Mouse (Mus musculus): ENCODE results near the gene Hivep1.

Gene Hivep1

DNA sequence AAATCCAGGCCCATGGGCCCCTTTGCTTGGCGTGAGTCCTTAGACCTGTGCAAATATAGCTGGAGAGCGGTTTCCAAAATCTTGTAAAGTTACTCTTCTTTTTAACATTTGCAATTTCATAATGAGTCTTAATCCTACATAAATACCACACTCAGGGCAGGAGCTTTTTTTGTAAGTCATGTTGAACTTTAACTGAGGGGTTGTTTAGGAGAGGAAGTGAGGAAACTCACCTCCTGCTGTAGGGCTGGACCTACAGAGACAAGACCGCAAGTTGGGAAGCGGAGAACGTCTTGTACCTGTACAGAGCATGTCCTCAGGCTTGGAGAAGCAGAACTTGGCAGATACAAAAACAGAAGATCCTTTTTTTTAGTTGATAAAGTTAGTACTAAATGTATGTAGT is 23.7 kb downstream of the Hivep1 start:
- no peak for DNase-seq (ENCODE audit: low read depth, low spot score)

GRCm38 (mm10) chr13:42076751-42077302 is 25.0 kb downstream of the Hivep1 start:
- DNase-seq (ENCODE audit: low read depth, low spot score): no peak

- DNase-seq (ENCODE audit: low read depth, low spot score): no peak
These were observed 25.8 kb downstream of the Hivep1 start for GRCm38 (mm10) chr13:42077629-42078028.

DNA sequence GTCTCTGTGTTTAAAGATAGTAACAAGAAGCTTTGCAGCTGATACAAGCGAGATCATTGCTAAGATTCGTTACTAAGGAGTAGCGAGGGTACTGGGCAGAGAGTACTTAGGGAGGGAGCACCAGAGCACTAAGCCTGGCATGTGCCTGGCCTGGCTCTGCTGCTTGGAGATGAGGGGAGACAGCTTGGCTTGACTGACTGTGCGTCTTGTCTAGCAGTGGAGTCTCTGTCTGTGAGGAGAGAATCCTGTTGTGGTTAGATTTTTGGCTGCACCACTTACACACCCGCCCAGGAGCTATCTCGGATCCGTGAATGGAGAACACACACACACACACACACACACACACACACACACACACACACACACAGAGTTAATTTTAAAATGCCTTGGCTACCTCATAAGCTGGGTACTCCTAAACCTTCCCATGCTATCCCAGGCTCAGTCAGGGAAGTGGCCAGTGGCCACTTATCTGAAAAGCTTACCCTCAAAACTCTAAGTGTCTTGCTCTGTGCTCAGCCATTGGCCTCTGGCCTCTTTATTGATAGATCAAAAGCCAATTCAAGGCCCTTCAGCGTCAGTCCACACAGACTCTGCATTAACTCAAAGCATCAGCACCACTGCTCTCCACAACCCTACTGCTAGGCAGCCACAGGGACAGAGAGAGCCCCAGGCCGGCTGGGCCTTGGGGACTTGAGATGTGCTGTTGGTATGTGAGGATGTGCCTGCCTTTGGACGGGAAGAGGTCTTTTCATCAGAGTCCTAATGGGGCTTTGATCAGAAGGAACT is 28.5 kb downstream of the Hivep1 start:
- DNase-seq (ENCODE audit: low read depth, low spot score): no peak

- no peak for DNase-seq (ENCODE audit: low read depth, low spot score)
These were observed 36.5 kb downstream of the Hivep1 start for GRCm38 (mm10) chr13:42088339-42088738.

- DNase-seq (ENCODE audit: low read depth, low spot score): no peak
These were observed 37.2 kb downstream of the Hivep1 start for GRCm38 (mm10) chr13:42089025-42089424.

DNA sequence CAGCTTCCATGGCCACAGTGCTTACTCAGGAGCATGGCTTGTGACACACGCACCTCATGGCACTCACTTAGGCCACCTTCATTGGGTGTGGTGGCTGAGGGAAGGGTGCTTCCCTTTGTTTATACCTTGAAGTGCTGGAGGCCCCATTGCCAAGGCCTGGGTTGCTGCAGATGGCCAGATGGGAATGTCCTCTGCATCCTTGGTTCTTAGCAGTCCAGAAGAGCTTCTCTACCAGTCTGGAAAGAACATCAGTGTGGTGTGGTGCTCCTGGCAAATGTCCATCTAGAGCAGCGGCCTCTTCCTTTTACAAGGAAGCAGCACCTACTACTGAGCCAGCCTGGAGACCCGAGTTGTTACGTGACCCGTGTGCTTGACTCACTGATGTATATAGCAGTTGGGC is 38.9 kb downstream of the Hivep1 start:
- DNase-seq (ENCODE audit: low read depth, low spot score): no peak

GRCm38 (mm10) chr13:42092392-42093139 is 40.7 kb downstream of the Hivep1 start:
- no peak for DNase-seq (ENCODE audit: low read depth, low spot score)

DNA sequence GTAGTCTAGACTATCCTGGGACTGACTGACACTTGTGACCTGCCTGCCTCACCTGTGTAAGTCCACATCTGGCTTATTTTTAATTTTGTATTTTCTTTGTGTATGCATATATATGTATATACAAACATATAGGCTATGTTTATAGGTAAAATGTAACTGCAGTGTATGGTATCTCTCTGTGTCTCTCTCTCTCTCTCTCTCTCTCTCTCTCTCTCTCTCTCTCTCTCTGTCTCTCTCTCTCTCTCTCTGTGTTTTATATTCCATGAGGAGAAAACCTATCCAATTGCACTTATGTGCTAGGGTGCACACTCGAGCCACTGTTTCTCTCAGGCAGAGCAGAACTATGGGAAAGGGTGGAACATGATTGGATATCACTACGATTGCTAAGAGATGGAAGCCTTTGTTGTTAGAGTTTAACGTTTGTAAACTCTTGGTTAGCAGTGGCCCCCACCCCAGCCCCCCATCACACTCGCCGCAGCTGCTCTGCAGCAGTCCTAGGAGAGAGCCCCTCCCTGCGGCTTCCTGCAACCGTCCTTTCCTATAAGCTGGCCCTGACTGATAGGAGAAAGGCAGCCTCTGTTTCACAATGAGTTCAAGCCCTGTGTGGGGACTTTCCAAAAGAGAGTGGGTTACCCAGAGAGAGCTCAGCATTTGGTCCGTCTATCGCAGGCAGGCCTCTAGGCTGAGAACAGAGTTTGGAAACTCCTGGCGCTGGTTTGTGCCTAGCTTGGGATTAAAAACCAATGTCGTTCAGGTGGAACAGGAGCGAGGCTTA is 41.6 kb downstream of the Hivep1 start:
- DNase-seq (ENCODE audit: low read depth, low spot score): no peak

DNA sequence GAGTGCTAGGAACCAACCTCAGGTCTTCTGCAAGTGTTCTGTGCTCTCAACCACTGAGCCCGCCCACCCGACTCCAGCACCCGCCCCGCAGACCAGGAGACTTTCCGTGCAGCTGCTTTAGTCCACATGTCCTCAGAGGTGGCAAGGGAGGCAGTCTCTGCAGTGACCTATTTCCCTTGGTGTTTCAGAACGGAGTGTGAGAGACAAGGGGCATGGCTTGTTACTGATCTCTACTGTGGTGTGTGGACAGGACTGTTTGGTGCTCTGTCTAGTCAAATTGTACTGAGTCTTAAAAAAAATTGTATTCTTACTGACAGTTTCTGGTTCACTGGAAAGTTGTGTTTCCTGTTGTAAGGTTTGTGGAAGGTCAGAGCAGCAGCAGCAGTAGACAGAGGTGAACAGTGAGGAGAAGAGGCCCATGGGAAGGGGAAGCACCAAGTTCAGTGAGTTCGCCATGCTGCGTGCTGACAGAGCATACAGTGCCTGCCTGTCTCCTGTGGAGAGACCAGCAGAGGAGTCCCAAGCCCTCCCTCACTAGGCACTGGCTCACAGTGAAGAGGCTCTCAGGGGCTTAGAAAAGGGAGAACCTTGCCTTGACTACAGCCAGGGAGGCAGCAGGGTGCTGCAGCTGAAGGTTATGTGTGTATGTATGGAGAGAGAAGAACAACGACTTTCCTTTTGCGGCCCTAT is 44.1 kb downstream of the Hivep1 start:
- DNase-seq (ENCODE audit: low read depth, low spot score): no peak

DNA sequence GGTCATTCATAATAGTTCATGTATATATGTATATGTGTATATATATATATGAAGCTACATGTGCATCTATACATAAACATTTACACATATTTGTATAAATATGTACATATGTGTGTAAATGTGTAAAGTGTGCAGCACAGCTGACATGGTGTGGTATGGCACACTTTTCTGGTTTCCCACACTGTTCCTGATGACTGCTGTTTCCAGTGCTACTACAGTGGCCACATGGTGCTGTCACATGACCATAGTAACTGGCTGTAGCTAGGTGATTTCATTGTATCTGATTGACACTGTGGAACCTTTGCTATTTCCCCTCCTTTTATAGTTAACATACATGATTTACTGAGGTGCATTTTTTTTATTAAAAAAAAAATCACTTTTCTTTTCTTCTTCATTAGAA is 45.3 kb downstream of the Hivep1 start:
- DNase-seq (ENCODE audit: low read depth, low spot score): no peak

DNA sequence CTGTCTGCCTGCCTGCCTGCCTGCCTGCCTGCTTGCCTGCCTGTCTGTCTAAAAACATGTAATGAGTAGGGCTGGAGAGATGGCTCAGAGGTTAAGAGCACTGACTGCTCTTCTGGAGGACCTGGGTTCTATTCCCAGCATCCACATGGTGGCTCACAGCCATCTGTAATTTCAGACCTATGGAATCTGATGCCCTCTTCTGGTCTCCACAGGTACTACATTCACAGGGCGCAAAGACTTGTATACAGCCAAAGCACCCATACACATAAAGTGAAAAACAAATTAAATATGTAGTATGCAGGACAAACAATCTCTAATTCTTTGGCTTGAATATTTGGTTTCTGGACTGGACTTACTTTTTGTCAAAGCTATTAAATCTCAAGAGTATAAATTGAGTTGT is 46.7 kb downstream of the Hivep1 start:
- DNase-seq (ENCODE audit: low read depth, low spot score): no peak

GRCm38 (mm10) chr13:42099523-42099922 is 47.7 kb downstream of the Hivep1 start:
- DNase-seq (ENCODE audit: low read depth, low spot score): no peak

GRCm38 (mm10) chr13:42101440-42102190 is 49.8 kb downstream of the Hivep1 start:
- DNase-seq (ENCODE audit: low read depth, low spot score): no peak

DNA sequence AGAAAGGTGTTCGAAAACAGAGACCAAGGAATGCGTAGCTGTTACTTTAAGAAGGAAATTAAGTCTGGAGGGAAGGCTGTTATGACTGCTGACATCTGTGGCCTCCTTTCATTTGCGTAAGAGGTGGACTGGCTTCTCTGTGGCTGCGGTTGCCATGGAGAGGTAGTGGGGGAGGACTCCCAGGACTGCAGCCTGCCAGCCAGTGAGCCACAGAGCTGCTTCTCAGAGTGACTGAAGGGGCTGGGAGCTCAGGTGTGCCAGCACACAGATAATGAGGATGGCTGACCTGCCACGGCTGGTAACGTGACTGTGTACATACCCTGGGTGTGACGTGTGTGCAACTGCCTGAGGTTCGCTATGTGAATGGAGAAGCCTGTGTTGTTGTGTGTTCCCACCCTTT is 51.2 kb downstream of the Hivep1 start:
- peak; percentile 74 for DNase-seq (ENCODE audit: low read depth, low spot score)

GRCm38 (mm10) chr13:42103486-42104166 is 51.8 kb downstream of the Hivep1 start:
- DNase-seq (ENCODE audit: low read depth, low spot score): no peak

GRCm38 (mm10) chr13:42104371-42104770 is 52.5 kb downstream of the Hivep1 start:
- DNase-seq (ENCODE audit: low read depth, low spot score): no peak

DNA sequence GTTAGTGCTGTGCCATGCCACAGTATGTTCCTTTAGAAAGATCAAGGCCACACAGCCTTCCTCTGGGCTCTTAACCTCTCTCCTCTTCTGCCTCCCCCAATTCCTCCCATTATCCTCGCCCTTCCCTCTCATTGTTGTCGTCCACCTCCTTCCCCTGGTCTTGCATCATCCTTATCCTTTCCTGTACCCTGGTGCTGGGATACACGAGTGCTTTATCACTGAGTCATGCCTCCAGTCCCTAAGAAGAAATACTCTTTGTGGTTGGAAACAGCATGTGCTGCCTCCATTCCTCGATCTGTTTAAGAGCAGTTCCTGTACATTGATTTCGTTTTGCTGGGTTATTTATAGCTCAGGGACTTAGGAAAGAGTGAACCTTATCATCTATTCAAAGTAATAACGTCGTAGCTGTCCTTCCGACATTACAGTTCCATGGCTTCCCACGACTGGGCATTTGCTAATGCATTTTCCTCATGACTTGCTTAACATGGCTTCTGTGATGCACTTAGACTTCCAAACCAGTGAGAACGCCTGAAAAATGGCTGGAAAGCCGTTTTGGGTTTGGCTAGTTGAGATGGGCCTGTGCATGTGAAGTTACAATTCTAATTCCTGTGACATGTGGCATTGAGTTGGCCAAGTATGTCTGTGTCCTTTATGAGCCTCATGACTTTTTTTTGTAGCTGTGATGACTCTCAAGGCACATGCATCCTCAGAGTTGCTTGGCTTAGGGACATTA is 56.8 kb downstream of the Hivep1 start:
- no peak for DNase-seq (ENCODE audit: low read depth, low spot score)

DNA sequence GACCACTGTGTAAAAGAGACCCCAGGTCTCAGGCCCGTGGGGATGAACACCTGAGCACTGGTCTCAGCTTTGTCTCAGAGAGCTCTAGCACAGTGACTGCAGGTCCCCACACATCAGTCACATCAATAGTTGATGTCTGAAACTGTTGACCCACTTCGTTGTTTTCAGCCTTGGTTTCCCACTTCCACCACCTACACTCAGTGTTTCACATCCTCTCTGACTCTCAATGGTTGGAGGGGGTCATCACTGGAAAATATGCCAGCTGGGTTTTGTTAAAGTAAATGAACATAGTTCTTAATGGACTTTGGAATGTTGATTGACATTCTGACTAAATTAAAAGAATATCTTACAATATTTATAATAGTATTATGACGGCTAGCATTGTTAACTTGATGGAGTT is 58.6 kb downstream of the Hivep1 start:
- DNase-seq (ENCODE audit: low read depth, low spot score): no peak

Data from skeletal muscle tissue, adult 2 months (tissue).